8 mouse cellular contexts compared by ENCODE assay signal in the genomic region with DNA sequence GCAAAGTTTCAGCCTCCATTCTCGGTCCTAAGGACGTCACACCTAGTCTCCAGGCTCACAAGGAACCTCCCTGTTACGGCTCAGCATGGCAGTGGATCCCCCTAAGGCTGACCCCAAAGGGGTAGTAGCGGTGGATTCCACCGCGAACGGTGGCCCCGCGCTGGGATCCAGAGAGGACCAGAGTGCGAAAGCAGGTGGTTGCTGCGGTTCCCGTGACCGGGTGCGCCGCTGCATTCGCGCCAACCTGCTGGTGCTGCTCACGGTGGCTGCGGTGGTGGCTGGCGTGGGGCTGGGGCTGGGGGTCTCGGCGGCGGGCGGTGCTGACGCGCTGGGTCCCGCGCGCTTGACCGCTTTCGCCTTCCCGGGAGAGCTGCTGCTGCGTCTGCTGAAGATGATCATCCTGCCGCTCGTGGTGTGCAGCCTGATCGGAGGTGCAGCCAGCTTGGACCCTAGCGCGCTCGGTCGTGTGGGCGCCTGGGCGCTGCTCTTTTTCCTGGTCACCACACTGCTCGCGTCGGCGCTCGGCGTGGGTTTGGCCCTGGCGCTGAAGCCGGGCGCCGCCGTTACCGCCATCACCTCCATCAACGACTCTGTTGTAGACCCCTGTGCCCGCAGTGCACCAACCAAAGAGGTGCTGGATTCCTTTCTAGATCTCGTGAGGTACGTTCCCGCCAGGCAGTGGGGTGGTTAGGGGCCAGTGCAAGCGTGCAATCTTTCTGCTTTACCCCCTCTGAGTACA. TPM values are rescaled to one million over a fixed set of nuclear protein-coding genes. Genes with fewer than 3 reads are reported as not detected.
DNase-seq lines count a peak whose midpoint lies in the region; ATAC-seq and TF ChIP-seq lines count a peak whose summit lies in the region.

No protein-coding gene starts in this region.

- DNase-seq in thymus, adult 2 months = peak; percentile 47
- no peak for DNase-seq in thymus, postnatal 0 days (ENCODE audit: low spot score)
- DNase-seq in heart, postnatal 0 days (ENCODE audit: low spot score) = no peak
- peak; percentile 57 for DNase-seq in limb, embryonic 11.5 days (ENCODE audit: low spot score)
- no peak for DNase-seq in urinary bladder, postnatal 10 days (ENCODE audit: low spot score)

- H3K4me1 ChIP-seq in thymus, adult 2 months (replicated peaks; ENCODE audit: control insufficient read depth, insufficient read depth, low read length) = peaks cover 22% of the 10 kb centered on the region
- H3K4me1 ChIP-seq in cortical plate, adult 2 months (ENCODE audit: control insufficient read depth, insufficient read depth, low read length) = peaks cover 2% of the 10 kb centered on the region; the same call in 1 of the 2 replicates
- H3K4me1 ChIP-seq in heart, postnatal 0 days (ENCODE audit: control insufficient read depth, insufficient read depth) = peaks cover 28% of the 10 kb centered on the region
- H3K4me1 ChIP-seq in limb, embryonic 11.5 days (ENCODE audit: control insufficient read depth, insufficient read depth, low read length) = peaks cover 22% of the 10 kb centered on the region
- H3K4me1 ChIP-seq in midbrain, embryonic 12.5 days = peaks cover 36% of the 10 kb centered on the region
- H3K4me1 ChIP-seq in stomach, embryonic 16.5 days (ENCODE audit: control insufficient read depth, insufficient read depth, low read length) = peaks cover 34% of the 10 kb centered on the region

- peak; percentile 9; the same call in 1 of the 2 replicates for ATAC-seq in heart, postnatal 0 days (ENCODE audit: insufficient read depth, low read depth)
- ATAC-seq in limb, embryonic 11.5 days (ENCODE audit: insufficient number of reproducible peaks, low FRiP score, low TSS enrichment, low read depth) = 0 out of 2 replicates have a peak, but pooled peaks have one; percentile 14
- peak; percentile 17; the same call in 1 of the 2 replicates for ATAC-seq in midbrain, embryonic 12.5 days (ENCODE audit: low FRiP score, low read depth)
- peak; percentile 6; the same call in 1 of the 2 replicates for ATAC-seq in stomach, embryonic 16.5 days (ENCODE audit: insufficient read depth, low FRiP score)

- WGBS in thymus, adult 2 months = under 1% methylated on average over 60 of the region's 60 CpGs
- under 1% methylated on average over 60 of the region's 60 CpGs for WGBS in heart, postnatal 0 days
- under 1% methylated on average over 60 of the region's 60 CpGs for WGBS in limb, embryonic 11.5 days
- WGBS in midbrain, embryonic 12.5 days = under 1% methylated on average over 60 of the region's 60 CpGs
- under 1% methylated on average over 60 of the region's 60 CpGs for WGBS in stomach, embryonic 16.5 days

- TF ChIP-seq CTCF in thymus, adult 2 months (IDR thresholded peaks at IDR 0.05; ENCODE audit: borderline replicate concordance, control insufficient read depth, extremely low read depth, insufficient read depth, low read length, poor library complexity) = no peak
- no peak for TF ChIP-seq CTCF in cortical plate, adult 2 months (IDR thresholded peaks at IDR 0.05; ENCODE audit: extremely low read depth, insufficient read depth, low read length)
- TF ChIP-seq CTCF in heart, postnatal 0 days (IDR thresholded peaks at IDR 0.05; ENCODE audit: low read depth) = no peak

- no peak for TF ChIP-seq EP300 in heart, postnatal 0 days (IDR thresholded peaks at IDR 0.05; ENCODE audit: low read depth)

- no peaks in the 10 kb centered on the region for H3K27me3 ChIP-seq in thymus, adult 2 months (ENCODE audit: control insufficient read depth, insufficient read depth, low read length)
- no peaks in the 10 kb centered on the region for H3K27me3 ChIP-seq in heart, postnatal 0 days (ENCODE audit: control insufficient read depth, insufficient read depth, low read length)
- no peaks in the 10 kb centered on the region for H3K27me3 ChIP-seq in limb, embryonic 11.5 days (ENCODE audit: control insufficient read depth, insufficient read depth, low read length)
- peaks cover 9% of the 10 kb centered on the region; the same call in 1 of the 2 replicates for H3K27me3 ChIP-seq in midbrain, embryonic 12.5 days
- no peaks in the 10 kb centered on the region for H3K27me3 ChIP-seq in stomach, embryonic 16.5 days (ENCODE audit: control insufficient read depth, insufficient read depth, low read length)

- H3K9me3 ChIP-seq in heart, postnatal 0 days (replicated peaks; ENCODE audit: control insufficient read depth, low read length) = no peaks in the 10 kb centered on the region
- 0 out of 2 replicates have a peak, but pooled peaks cover 3% of the 10 kb centered on the region for H3K9me3 ChIP-seq in limb, embryonic 11.5 days (ENCODE audit: control insufficient read depth, low read length)
- H3K9me3 ChIP-seq in midbrain, embryonic 12.5 days = no peaks in the 10 kb centered on the region
- no peaks in the 10 kb centered on the region for H3K9me3 ChIP-seq in stomach, embryonic 16.5 days (replicated peaks; ENCODE audit: control insufficient read depth, low read length)

- H3K4me3 ChIP-seq in thymus, adult 2 months (ENCODE audit: control insufficient read depth, insufficient read depth, low read length) = peak overlapping the region; percentile 88
- peak overlapping the region; percentile 38 for H3K4me3 ChIP-seq in cortical plate, adult 2 months (ENCODE audit: insufficient read depth, low read length)
- H3K4me3 ChIP-seq in heart, postnatal 0 days (ENCODE audit: low read depth, low read length) = peak overlapping the region; percentile 76
- H3K4me3 ChIP-seq in limb, embryonic 11.5 days (ENCODE audit: low read depth, low read length) = peak overlapping the region; percentile 77
- H3K4me3 ChIP-seq in midbrain, embryonic 12.5 days = peak overlapping the region; percentile 69
- peak overlapping the region; percentile 70 for H3K4me3 ChIP-seq in stomach, embryonic 16.5 days (replicated peaks; ENCODE audit: low read length)

- TF ChIP-seq POLR2A in thymus, adult 2 months (IDR thresholded peaks at IDR 0.05; ENCODE audit: control insufficient read depth, extremely low read depth, insufficient read depth, low read length, poor library complexity) = no peak
- TF ChIP-seq POLR2A in cortical plate, adult 2 months (IDR thresholded peaks at IDR 0.05; ENCODE audit: extremely low read depth, insufficient read depth, low read length) = no peak

- peak overlapping the region; percentile 45 for H3K27ac ChIP-seq in thymus, adult 2 months (ENCODE audit: control insufficient read depth, insufficient read depth, low read length)
- H3K27ac ChIP-seq in cortical plate, adult 2 months (ENCODE audit: insufficient read depth, low read length) = no peak overlapping the region
- H3K27ac ChIP-seq in heart, postnatal 0 days (ENCODE audit: low read depth) = peak overlapping the region; percentile 50; the same call in 1 of the 2 replicates
- H3K27ac ChIP-seq in limb, embryonic 11.5 days (replicated peaks; ENCODE audit: low read depth, low read length) = no peak overlapping the region
- H3K27ac ChIP-seq in midbrain, embryonic 12.5 days (replicated peaks) = no peak overlapping the region
- H3K27ac ChIP-seq in stomach, embryonic 16.5 days (ENCODE audit: low read length) = peak overlapping the region; percentile 54

- H3K9ac ChIP-seq in heart, postnatal 0 days (replicated peaks; ENCODE audit: low read depth, low read length) = peak overlapping the region; percentile 79
- peak overlapping the region; percentile 76 for H3K9ac ChIP-seq in limb, embryonic 11.5 days (ENCODE audit: low read length)
- H3K9ac ChIP-seq in midbrain, embryonic 12.5 days (replicated peaks) = peak overlapping the region; percentile 73
- H3K9ac ChIP-seq in stomach, embryonic 16.5 days (ENCODE audit: low read length) = peak overlapping the region; percentile 87

- H3K36me3 ChIP-seq in thymus, adult 2 months (ENCODE audit: control insufficient read depth, insufficient read depth, low read length) = no peaks in the 10 kb centered on the region
- 0 out of 2 replicates have a peak, but pooled peaks cover 8% of the 10 kb centered on the region for H3K36me3 ChIP-seq in heart, postnatal 0 days (replicated peaks; ENCODE audit: control insufficient read depth, insufficient read depth, low read length)
- no peaks in the 10 kb centered on the region for H3K36me3 ChIP-seq in limb, embryonic 11.5 days (ENCODE audit: control insufficient read depth, insufficient read depth, low read length)
- no peaks in the 10 kb centered on the region for H3K36me3 ChIP-seq in midbrain, embryonic 12.5 days
- no peaks in the 10 kb centered on the region for H3K36me3 ChIP-seq in stomach, embryonic 16.5 days (ENCODE audit: control insufficient read depth, insufficient read depth, low read length)

- H3K4me2 ChIP-seq in heart, postnatal 0 days (ENCODE audit: low read depth, low read length) = peak overlapping the region; percentile 96
- peak overlapping the region; percentile 99 for H3K4me2 ChIP-seq in limb, embryonic 11.5 days (ENCODE audit: low read depth, severe bottlenecking)
- H3K4me2 ChIP-seq in midbrain, embryonic 12.5 days (replicated peaks) = peak overlapping the region; percentile 99
- peak overlapping the region; percentile 97 for H3K4me2 ChIP-seq in stomach, embryonic 16.5 days (ENCODE audit: low read depth, low read length)

RNA-seq across cellular contexts. Expression of gene Slc1a5, which starts 0.8 kb away (rescaled TPM):
- polyA plus RNA-seq in thymus, adult 2 months (2012; rRNA removed) = 254 and 310 TPM in 2 replicates
- polyA plus RNA-seq in thymus, postnatal 0 days (2015; fragmentation: Nextera tagmentation; extraction: Ambion mirVana) = 77.9 and 80.3 TPM in 2 replicates
- 5.7 and 6.1 TPM in 2 replicates for polyA plus RNA-seq in cortical plate, adult 2 months (2012; rRNA removed)
- total RNA-seq in heart, postnatal 0 days (2014; rRNA removed; ENCODE audit: low replicate concordance) = 55.8 and 81.4 TPM in 2 replicates
- polyA plus RNA-seq in heart, postnatal 0 days (2015; fragmentation: Nextera tagmentation; extraction: Ambion mirVana) = 27.1 and 28.1 TPM in 2 replicates
- polyA plus RNA-seq in limb, embryonic 11.5 days (2014; fragmentation: Nextera tagmentation; extraction: Ambion mirVana) = 28.5 and 30.9 TPM in 2 replicates
- polyA plus RNA-seq in midbrain, embryonic 12.5 days (2016; fragmentation: Nextera tagmentation; extraction: Ambion mirVana) = 33.3 and 33.6 TPM in 2 replicates
- polyA plus RNA-seq in stomach, embryonic 16.5 days (2015; fragmentation: Nextera tagmentation; extraction: Ambion mirVana) = 43.1 and 46.6 TPM in 2 replicates

RNA-seq across cellular contexts. Expression of gene Strn4, which starts 33.7 kb away (rescaled TPM):
- polyA plus RNA-seq in thymus, adult 2 months (2012; rRNA removed) = 307 and 318 TPM in 2 replicates
- polyA plus RNA-seq in thymus, postnatal 0 days (2015; fragmentation: Nextera tagmentation; extraction: Ambion mirVana) = 57.1 and 60.9 TPM in 2 replicates
- 291 and 307 TPM in 2 replicates for polyA plus RNA-seq in cortical plate, adult 2 months (2012; rRNA removed)
- 128 and 148 TPM in 2 replicates for total RNA-seq in heart, postnatal 0 days (2014; rRNA removed; ENCODE audit: low replicate concordance)
- 55.5 and 61.1 TPM in 2 replicates for polyA plus RNA-seq in heart, postnatal 0 days (2015; fragmentation: Nextera tagmentation; extraction: Ambion mirVana)
- 125 and 128 TPM in 2 replicates for polyA plus RNA-seq in limb, embryonic 11.5 days (2014; fragmentation: Nextera tagmentation; extraction: Ambion mirVana)
- 191 and 196 TPM in 2 replicates for polyA plus RNA-seq in midbrain, embryonic 12.5 days (2016; fragmentation: Nextera tagmentation; extraction: Ambion mirVana)
- polyA plus RNA-seq in stomach, embryonic 16.5 days (2015; fragmentation: Nextera tagmentation; extraction: Ambion mirVana) = 68.5 and 80.0 TPM in 2 replicates

RNA-seq across cellular contexts. Expression of gene Fkrp, which starts 34.5 kb away (rescaled TPM):
- 48.7 and 51.5 TPM in 2 replicates for polyA plus RNA-seq in thymus, adult 2 months (2012; rRNA removed)
- 17.1 and 18.8 TPM in 2 replicates for polyA plus RNA-seq in thymus, postnatal 0 days (2015; fragmentation: Nextera tagmentation; extraction: Ambion mirVana)
- 42.3 and 44.0 TPM in 2 replicates for polyA plus RNA-seq in cortical plate, adult 2 months (2012; rRNA removed)
- 40.4 and 54.2 TPM in 2 replicates for total RNA-seq in heart, postnatal 0 days (2014; rRNA removed; ENCODE audit: low replicate concordance)
- polyA plus RNA-seq in heart, postnatal 0 days (2015; fragmentation: Nextera tagmentation; extraction: Ambion mirVana) = 28.0 and 28.9 TPM in 2 replicates
- polyA plus RNA-seq in limb, embryonic 11.5 days (2014; fragmentation: Nextera tagmentation; extraction: Ambion mirVana) = 25.4 and 29.3 TPM in 2 replicates
- polyA plus RNA-seq in midbrain, embryonic 12.5 days (2016; fragmentation: Nextera tagmentation; extraction: Ambion mirVana) = 36.9 and 41.2 TPM in 2 replicates
- 18.1 and 21.4 TPM in 2 replicates for polyA plus RNA-seq in stomach, embryonic 16.5 days (2015; fragmentation: Nextera tagmentation; extraction: Ambion mirVana)

RNA-seq across cellular contexts. Expression of gene Ap2s1, which starts 43.8 kb away (rescaled TPM):
- polyA plus RNA-seq in thymus, adult 2 months (2012; rRNA removed) = 418 and 426 TPM in 2 replicates
- polyA plus RNA-seq in thymus, postnatal 0 days (2015; fragmentation: Nextera tagmentation; extraction: Ambion mirVana) = 326 and 329 TPM in 2 replicates
- 526 and 561 TPM in 2 replicates for polyA plus RNA-seq in cortical plate, adult 2 months (2012; rRNA removed)
- total RNA-seq in heart, postnatal 0 days (2014; rRNA removed; ENCODE audit: low replicate concordance) = 299 and 316 TPM in 2 replicates
- 215 and 216 TPM in 2 replicates for polyA plus RNA-seq in heart, postnatal 0 days (2015; fragmentation: Nextera tagmentation; extraction: Ambion mirVana)
- polyA plus RNA-seq in limb, embryonic 11.5 days (2014; fragmentation: Nextera tagmentation; extraction: Ambion mirVana) = 261 and 266 TPM in 2 replicates
- 278 and 285 TPM in 2 replicates for polyA plus RNA-seq in midbrain, embryonic 12.5 days (2016; fragmentation: Nextera tagmentation; extraction: Ambion mirVana)
- polyA plus RNA-seq in stomach, embryonic 16.5 days (2015; fragmentation: Nextera tagmentation; extraction: Ambion mirVana) = 229 and 231 TPM in 2 replicates

Comparison
In these comparisons a context has a peak if more than half of its experiments do, and no peak if none do; other contexts are left out.
1. DNase-seq: peak in thymus, adult 2 months (single experiment) and limb, embryonic 11.5 days (single experiment); none in thymus, postnatal 0 days (single experiment), heart, postnatal 0 days (single experiment) and urinary bladder, postnatal 10 days (single experiment).
2. H3K27ac ChIP-seq: peak in thymus, adult 2 months (single experiment), heart, postnatal 0 days (single experiment) and stomach, embryonic 16.5 days (single experiment); none in cortical plate, adult 2 months (single experiment), limb, embryonic 11.5 days (single experiment) and midbrain, embryonic 12.5 days (single experiment).
3. H3K4me3 ChIP-seq: peak in every context shown above with its lines; median percentile 88 in thymus, adult 2 months; 77 in limb, embryonic 11.5 days; 76 in heart, postnatal 0 days; 70 in stomach, embryonic 16.5 days; 69 in midbrain, embryonic 12.5 days; 38 in cortical plate, adult 2 months.
4. Peak in every context shown above with its lines, with median percentiles within 50 percentile points of each other: ATAC-seq, H3K4me2 ChIP-seq and H3K9ac ChIP-seq.